ENCODE assay signal across 8 mouse cellular contexts in genomic region chr4:155218104-155218732, GRCm38 (mm10). TPM values are rescaled to one million over a fixed set of nuclear protein-coding genes. Genes with fewer than 3 reads are reported as not detected.
DNase-seq lines count a peak whose midpoint lies in the region; ATAC-seq and TF ChIP-seq lines count a peak whose summit lies in the region.

No protein-coding gene starts in this region.

- 64% methylated on average over 9 of the region's 9 CpGs for WGBS in kidney, postnatal 0 days
- WGBS in embryonic facial prominence, embryonic 13.5 days: 70% methylated on average over 9 of the region's 9 CpGs
- 72% methylated on average over 9 of the region's 9 CpGs for WGBS in hindbrain, embryonic 15.5 days
- WGBS in midbrain, embryonic 16.5 days: 86% methylated on average over 9 of the region's 9 CpGs

- ATAC-seq in kidney, postnatal 0 days (replicated peaks; ENCODE audit: low FRiP score, low read depth): no peak
- ATAC-seq in embryonic facial prominence, embryonic 13.5 days (ENCODE audit: insufficient number of reproducible peaks, insufficient read depth, low FRiP score, low TSS enrichment, low read depth): no peak
- no peak for ATAC-seq in hindbrain, embryonic 15.5 days (ENCODE audit: low FRiP score, low read depth)
- ATAC-seq in midbrain, embryonic 16.5 days: no peak
- ATAC-seq in monocyte, adult 5-6 weeks (replicated peaks; ENCODE audit: insufficient number of reproducible peaks, low FRiP score, low TSS enrichment, poor library complexity, severe bottlenecking): no peak

- no peaks in the 10 kb centered on the region for H3K36me3 ChIP-seq in kidney, postnatal 0 days (ENCODE audit: insufficient read depth, low read length)
- 0 out of 2 replicates have a peak, but pooled peaks cover 5% of the 10 kb centered on the region for H3K36me3 ChIP-seq in embryonic facial prominence, embryonic 13.5 days
- H3K36me3 ChIP-seq in hindbrain, embryonic 15.5 days: no peaks in the 10 kb centered on the region
- H3K36me3 ChIP-seq in midbrain, embryonic 16.5 days (ENCODE audit: control insufficient read depth, insufficient read depth, low read length): no peaks in the 10 kb centered on the region

- peak overlapping the region; percentile 96 for H3K4me2 ChIP-seq in kidney, postnatal 0 days (ENCODE audit: low read length)
- H3K4me2 ChIP-seq in embryonic facial prominence, embryonic 13.5 days: peak overlapping the region; percentile 93
- peak overlapping the region; percentile 94 for H3K4me2 ChIP-seq in hindbrain, embryonic 15.5 days
- H3K4me2 ChIP-seq in midbrain, embryonic 16.5 days (ENCODE audit: low read length): peak overlapping the region; percentile 99

- TF ChIP-seq CTCF in kidney, postnatal 0 days (IDR thresholded peaks at IDR 0.05; ENCODE audit: low read depth): no peak

- peaks cover 66% of the 10 kb centered on the region for H3K4me1 ChIP-seq in kidney, postnatal 0 days (replicated peaks; ENCODE audit: insufficient read depth, low read length)
- H3K4me1 ChIP-seq in embryonic facial prominence, embryonic 13.5 days: peaks cover 78% of the 10 kb centered on the region
- H3K4me1 ChIP-seq in hindbrain, embryonic 15.5 days (replicated peaks): peaks cover 85% of the 10 kb centered on the region
- peaks cover 67% of the 10 kb centered on the region for H3K4me1 ChIP-seq in midbrain, embryonic 16.5 days (ENCODE audit: control insufficient read depth, insufficient read depth, low read length)

- H3K4me3 ChIP-seq in kidney, postnatal 0 days (replicated peaks; ENCODE audit: low read depth, low read length): peak overlapping the region; percentile 86; the same call in 1 of the 2 replicates
- H3K4me3 ChIP-seq in embryonic facial prominence, embryonic 13.5 days: peak overlapping the region; percentile 92
- peak overlapping the region; percentile 85 for H3K4me3 ChIP-seq in hindbrain, embryonic 15.5 days
- no peak overlapping the region for H3K4me3 ChIP-seq in midbrain, embryonic 16.5 days (ENCODE audit: low read depth, low read length)

- DNase-seq in kidney, postnatal 0 days (ENCODE audit: low spot score): no peak
- DNase-seq in kidney, postnatal 36 days: no peak
- DNase-seq in yolk sac, embryonic 10.5 days (ENCODE audit: low spot score): no peak
- no peak for DNase-seq in thymus, postnatal 0 days (ENCODE audit: low spot score)

- H3K9ac ChIP-seq in kidney, postnatal 0 days (ENCODE audit: low read depth, low read length): peak overlapping the region; percentile 97; the same call in 1 of the 2 replicates
- peak overlapping the region; percentile 98; the same call in 1 of the 2 replicates for H3K9ac ChIP-seq in embryonic facial prominence, embryonic 13.5 days
- H3K9ac ChIP-seq in hindbrain, embryonic 15.5 days: no peak overlapping the region
- no peak overlapping the region for H3K9ac ChIP-seq in midbrain, embryonic 16.5 days (ENCODE audit: low read depth, low read length)

- H3K27me3 ChIP-seq in kidney, postnatal 0 days (ENCODE audit: insufficient read depth, low read length): no peaks in the 10 kb centered on the region
- no peaks in the 10 kb centered on the region for H3K27me3 ChIP-seq in embryonic facial prominence, embryonic 13.5 days
- no peaks in the 10 kb centered on the region for H3K27me3 ChIP-seq in hindbrain, embryonic 15.5 days
- no peaks in the 10 kb centered on the region for H3K27me3 ChIP-seq in midbrain, embryonic 16.5 days (ENCODE audit: control insufficient read depth, insufficient read depth, low read depth, low read length)

- H3K9me3 ChIP-seq in kidney, postnatal 0 days (replicated peaks; ENCODE audit: low read length): no peaks in the 10 kb centered on the region
- H3K9me3 ChIP-seq in embryonic facial prominence, embryonic 13.5 days: no peaks in the 10 kb centered on the region
- H3K9me3 ChIP-seq in hindbrain, embryonic 15.5 days: no peaks in the 10 kb centered on the region
- no peaks in the 10 kb centered on the region for H3K9me3 ChIP-seq in midbrain, embryonic 16.5 days (replicated peaks; ENCODE audit: control insufficient read depth, low read length, poor library complexity, severe bottlenecking)

- H3K27ac ChIP-seq in kidney, postnatal 0 days: peak overlapping the region; percentile 44; the same call in 1 of the 2 replicates
- H3K27ac ChIP-seq in embryonic facial prominence, embryonic 13.5 days: no peak overlapping the region
- no peak overlapping the region for H3K27ac ChIP-seq in hindbrain, embryonic 15.5 days (replicated peaks)
- no peak overlapping the region for H3K27ac ChIP-seq in midbrain, embryonic 16.5 days (ENCODE audit: low read length)

RNA-seq across cellular contexts. Expression of gene Ski, which starts 4.2 kb away (rescaled TPM):
- polyA plus RNA-seq in kidney, postnatal 0 days (2015; fragmentation: Nextera tagmentation; extraction: Ambion mirVana): 15.5 TPM in 2 replicates
- polyA plus RNA-seq in embryonic facial prominence, embryonic 13.5 days (2015; fragmentation: Nextera tagmentation; extraction: Ambion mirVana): 21.5 and 24.9 TPM in 2 replicates
- 11.3 and 11.9 TPM in 2 replicates for polyA plus RNA-seq in hindbrain, embryonic 15.5 days (2015; fragmentation: Nextera tagmentation; extraction: Ambion mirVana)
- polyA plus RNA-seq in midbrain, embryonic 16.5 days (2015; fragmentation: Nextera tagmentation; extraction: Ambion mirVana): 9.6 and 10.1 TPM in 2 replicates
- 13.5 to 26.2 TPM (median 17.7 TPM) in 3 replicates for total RNA-seq in monocyte, adult 5-6 weeks (2017)
- polyA plus RNA-seq in thymus, postnatal 0 days (2015; fragmentation: Nextera tagmentation; extraction: Ambion mirVana): 8.1 and 9.3 TPM in 2 replicates

RNA-seq across cellular contexts. Expression of gene Faap20, which starts 31.4 kb away (rescaled TPM):
- 77.2 and 80.0 TPM in 2 replicates for polyA plus RNA-seq in kidney, postnatal 0 days (2015; fragmentation: Nextera tagmentation; extraction: Ambion mirVana)
- polyA plus RNA-seq in embryonic facial prominence, embryonic 13.5 days (2015; fragmentation: Nextera tagmentation; extraction: Ambion mirVana): 77.4 and 80.0 TPM in 2 replicates
- 73.8 and 75.7 TPM in 2 replicates for polyA plus RNA-seq in hindbrain, embryonic 15.5 days (2015; fragmentation: Nextera tagmentation; extraction: Ambion mirVana)
- polyA plus RNA-seq in midbrain, embryonic 16.5 days (2015; fragmentation: Nextera tagmentation; extraction: Ambion mirVana): 69.8 and 70.1 TPM in 2 replicates
- 15.4 to 17.5 TPM (median 17.0 TPM) in 3 replicates for total RNA-seq in monocyte, adult 5-6 weeks (2017)
- polyA plus RNA-seq in thymus, postnatal 0 days (2015; fragmentation: Nextera tagmentation; extraction: Ambion mirVana): 67.9 and 71.3 TPM in 2 replicates

Comparison
In these comparisons a context has a peak if more than half of its experiments do, and no peak if none do; other contexts are left out.
1. H3K9ac ChIP-seq: peak in kidney, postnatal 0 days (single experiment) and embryonic facial prominence, embryonic 13.5 days (single experiment); none in hindbrain, embryonic 15.5 days (single experiment) and midbrain, embryonic 16.5 days (single experiment).
2. Peak in every context shown above with its lines, with median percentiles within 50 percentile points of each other: H3K4me2 ChIP-seq.